Mouse (Mus musculus): ENCODE measurements at regions not wholly inside any gene's neighbourhood (a gene's known extent, or its start where the extent isn't known, plus 50 kb on each side); places are given as distances from the start of the nearest gene placed in this dataset.

GRCm38 (mm10) chr4:26101881-26102459 lies 244.7 kb downstream of the Manea start:
- DNase-seq (ENCODE audit: low spot score in 2 of 2): no peak

DNA sequence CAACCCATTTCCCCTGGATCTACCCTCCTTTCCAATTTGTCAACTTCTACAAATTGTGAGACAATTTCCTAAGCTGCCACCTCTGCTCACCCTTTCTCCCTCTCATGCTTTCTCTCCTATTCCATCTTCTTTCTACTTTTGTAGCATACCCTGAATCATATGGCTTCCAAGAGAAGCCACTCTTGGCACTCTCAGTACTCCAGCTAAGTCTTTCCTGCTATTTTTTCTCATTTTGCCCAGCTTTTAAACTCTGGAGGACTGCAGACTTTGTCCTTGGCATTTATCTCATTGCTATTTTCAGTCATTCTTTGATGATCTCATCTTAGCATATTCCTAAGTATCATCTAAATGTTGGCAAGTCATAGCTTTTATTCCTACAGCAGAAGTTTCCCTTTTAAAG lies 270.6 kb upstream of the Fut9 start:
- peak in 1 of 2 experiments; percentile 39 for DNase-seq (ENCODE audit: low spot score in 2 of 2)

DNA sequence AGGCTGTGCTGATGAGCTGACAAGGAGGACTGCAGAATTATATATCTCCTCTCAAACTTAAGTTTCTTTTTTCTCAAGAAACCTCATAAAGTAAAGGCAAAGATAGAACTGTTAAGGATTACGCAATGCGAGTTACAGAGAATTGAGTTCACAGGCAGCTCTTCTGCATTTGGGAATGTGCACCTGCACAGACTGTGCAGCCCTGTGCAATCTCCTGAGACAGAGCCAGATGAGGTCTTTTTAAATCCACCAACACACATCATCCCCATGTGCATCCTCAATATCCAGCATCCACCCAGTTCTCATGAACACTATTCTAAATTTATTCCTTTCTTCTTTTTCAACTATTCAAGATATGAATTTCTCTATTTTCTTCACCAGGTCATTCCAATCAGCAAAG lies 269.4 kb upstream of the Fut9 start:
- peak; percentile 9 to 66 for DNase-seq (ENCODE audit: low spot score in 2 of 2)

All from right cerebral cortex, postnatal 36 days (tissue).